Mouse (Mus musculus): ENCODE measurements around the gene Rcor2. TPM values are rescaled to one million over a fixed set of nuclear protein-coding genes. Genes with fewer than 3 reads are reported as not detected.
A peak's percentile ranks its signal among the peaks of the same experiment; 100 is the strongest.

The Rcor2 gene
- polyA plus RNA-seq, 1 experiment from 2014 or later: 9.7 TPM

- Histone ChIP-seq H3K4me2 (no peak overlapping the region), H3K27ac (no peak overlapping the region), H3K4me1 (peaks cover 23% of the 10 kb centered on the region), H3K36me3 (peaks cover 76% of the 10 kb centered on the region), H3K9me3 (no peaks in the 10 kb centered on the region), H3K27me3 (no peaks in the 10 kb centered on the region), H3K4me3 (no peak overlapping the region), H3K9ac (no peak overlapping the region)
- WGBS: 40% methylated on average over 6 of the region's 6 CpGs
- ATAC-seq (ENCODE audit: borderline replicate concordance, extremely low read depth, low FRiP score, low TSS enrichment): no peak
Measured at GRCm38 (mm10) chr19:7279114-7279513, 12.0 kb downstream of the Rcor2 start.

GRCm38 (mm10) chr19:7280557-7281330 lies 13.6 kb downstream of the Rcor2 start:
- Histone ChIP-seq H3K27me3 (no peaks in the 10 kb centered on the region), H3K4me1 (0 out of 2 replicates have a peak, but pooled peaks cover 12% of the 10 kb centered on the region), H3K4me2 (no peak overlapping the region), H3K27ac (no peak overlapping the region), H3K36me3 (peaks cover 80% of the 10 kb centered on the region), H3K9ac (no peak overlapping the region), H3K4me3 (no peak overlapping the region), H3K9me3 (no peaks in the 10 kb centered on the region)
- 84% methylated on average over 18 of the region's 18 CpGs for WGBS
- no peak for ATAC-seq (ENCODE audit: borderline replicate concordance, extremely low read depth, low FRiP score, low TSS enrichment)

GRCm38 (mm10) chr19:7286563-7287315 lies 19.6 kb downstream of the Rcor2 start:
- H3K4me2 ChIP-seq: no peak overlapping the region
- peak overlapping the region; percentile 13; the same call in 1 of the 2 replicates for H3K27ac ChIP-seq
- no peak overlapping the region for H3K4me3 ChIP-seq
- H3K9me3 ChIP-seq: no peaks in the 10 kb centered on the region
- WGBS: 68% methylated on average over 12 of the region's 12 CpGs
- ATAC-seq (ENCODE audit: borderline replicate concordance, extremely low read depth, low FRiP score, low TSS enrichment): no peak
- no peaks in the 10 kb centered on the region for H3K27me3 ChIP-seq
- H3K9ac ChIP-seq: no peak overlapping the region
- no peaks in the 10 kb centered on the region; the same call in 1 of the 2 replicates for H3K4me1 ChIP-seq
- peaks cover 60% of the 10 kb centered on the region for H3K36me3 ChIP-seq

- Histone ChIP-seq H3K9me3 (no peaks in the 10 kb centered on the region), H3K4me1 (peaks cover 9% of the 10 kb centered on the region), H3K4me2 (no peak overlapping the region), H3K4me3 (no peak overlapping the region), H3K9ac (no peak overlapping the region), H3K27ac (no peak overlapping the region), H3K36me3 (peaks cover 45% of the 10 kb centered on the region), H3K27me3 (no peaks in the 10 kb centered on the region)
- no peak for ATAC-seq (ENCODE audit: borderline replicate concordance, extremely low read depth, low FRiP score, low TSS enrichment)
- WGBS: 84% methylated on average over 3 of the region's 3 CpGs
Measured at GRCm38 (mm10) chr19:7288288-7288687, 21.2 kb downstream of the Rcor2 start.

GRCm38 (mm10) chr19:7289767-7290166 lies 22.6 kb downstream of the Rcor2 start:
- 14% methylated on average over 2 of the region's 2 CpGs for WGBS
- Histone ChIP-seq H3K27ac (no peak overlapping the region), H3K9me3 (no peaks in the 10 kb centered on the region), H3K36me3 (peaks cover 30% of the 10 kb centered on the region), H3K27me3 (no peaks in the 10 kb centered on the region), H3K4me2 (no peak overlapping the region), H3K9ac (no peak overlapping the region), H3K4me3 (no peak overlapping the region), H3K4me1 (peaks cover 24% of the 10 kb centered on the region)
- no peak for ATAC-seq (ENCODE audit: borderline replicate concordance, extremely low read depth, low FRiP score, low TSS enrichment)

GRCm38 (mm10) chr19:7291958-7292709 lies 25.0 kb downstream of the Rcor2 start:
- Histone ChIP-seq H3K9ac (no peak overlapping the region), H3K4me3 (no peak overlapping the region), H3K27ac (no peak overlapping the region), H3K4me1 (peaks cover 42% of the 10 kb centered on the region), H3K36me3 (0 out of 2 replicates have a peak, but pooled peaks cover 8% of the 10 kb centered on the region), H3K4me2 (no peak overlapping the region), H3K27me3 (no peaks in the 10 kb centered on the region), H3K9me3 (no peaks in the 10 kb centered on the region)
- no peak for ATAC-seq (ENCODE audit: borderline replicate concordance, extremely low read depth, low FRiP score, low TSS enrichment)
- 74% methylated on average over 7 of the region's 7 CpGs for WGBS

GRCm38 (mm10) chr19:7294098-7294876 lies 27.2 kb downstream of the Rcor2 start:
- Histone ChIP-seq H3K9ac (peak overlapping the region; percentile 4; the same call in 1 of the 2 replicates), H3K4me1 (peaks cover 47% of the 10 kb centered on the region), H3K27ac (peak overlapping the region; percentile 62), H3K4me3 (no peak overlapping the region), H3K4me2 (peak overlapping the region; percentile 39), H3K36me3 (0 out of 2 replicates have a peak, but pooled peaks cover 3% of the 10 kb centered on the region), H3K27me3 (no peaks in the 10 kb centered on the region), H3K9me3 (no peaks in the 10 kb centered on the region)
- no peak for ATAC-seq (ENCODE audit: borderline replicate concordance, extremely low read depth, low FRiP score, low TSS enrichment)
- WGBS: 58% methylated on average over 8 of the region's 8 CpGs

- Histone ChIP-seq H3K27me3 (no peaks in the 10 kb centered on the region), H3K4me1 (peaks cover 50% of the 10 kb centered on the region), H3K9me3 (no peaks in the 10 kb centered on the region), H3K36me3 (0 out of 2 replicates have a peak, but pooled peaks cover 3% of the 10 kb centered on the region), H3K9ac (peak overlapping the region; percentile 4; the same call in 1 of the 2 replicates), H3K27ac (peak overlapping the region; percentile 62), H3K4me3 (peak overlapping the region; percentile 20), H3K4me2 (peak overlapping the region; percentile 39)
- peak; percentile 44 for ATAC-seq (ENCODE audit: borderline replicate concordance, extremely low read depth, low FRiP score, low TSS enrichment)
- 44% methylated on average over 15 of the region's 15 CpGs for WGBS
Measured at GRCm38 (mm10) chr19:7295071-7295658, 28.0 kb downstream of the Rcor2 start.

- H3K9ac ChIP-seq: no peak overlapping the region
Measured at GRCm38 (mm10) chr19:7295959-7296358, 28.8 kb downstream of the Rcor2 start.

GRCm38 (mm10) chr19:7299052-7299451 lies 31.9 kb downstream of the Rcor2 start:
- Histone ChIP-seq H3K4me2 (no peak overlapping the region), H3K27me3 (no peaks in the 10 kb centered on the region), H3K4me1 (peaks cover 49% of the 10 kb centered on the region), H3K4me3 (no peak overlapping the region), H3K36me3 (no peaks in the 10 kb centered on the region), H3K9me3 (no peaks in the 10 kb centered on the region), H3K27ac (no peak overlapping the region), H3K9ac (no peak overlapping the region)
- ATAC-seq (ENCODE audit: borderline replicate concordance, extremely low read depth, low FRiP score, low TSS enrichment): peak; percentile 52; the same call in 1 of the 2 replicates

More at GRCm38 (mm10) chr19:7295959-7296358, 28.8 kb downstream of the Rcor2 start:
- H3K4me3 ChIP-seq: no peak overlapping the region
- H3K27me3 ChIP-seq: no peaks in the 10 kb centered on the region
- H3K36me3 ChIP-seq: no peaks in the 10 kb centered on the region
- no peaks in the 10 kb centered on the region for H3K9me3 ChIP-seq
- peaks cover 50% of the 10 kb centered on the region for H3K4me1 ChIP-seq
- H3K4me2 ChIP-seq: no peak overlapping the region
- no peak for ATAC-seq (ENCODE audit: borderline replicate concordance, extremely low read depth, low FRiP score, low TSS enrichment)
- WGBS: 59% methylated on average over 4 of the region's 4 CpGs
- peak overlapping the region; percentile 62 for H3K27ac ChIP-seq

GRCm38 (mm10) chr19:7300078-7300477 lies 33.0 kb downstream of the Rcor2 start:
- H3K9ac ChIP-seq: no peak overlapping the region
- H3K9me3 ChIP-seq: no peaks in the 10 kb centered on the region
- H3K4me1 ChIP-seq: peaks cover 43% of the 10 kb centered on the region
- no peak for ATAC-seq (ENCODE audit: borderline replicate concordance, extremely low read depth, low FRiP score, low TSS enrichment)
- 85% methylated on average over 1 of the region's 1 CpGs for WGBS
- no peak overlapping the region for H3K4me2 ChIP-seq
- H3K36me3 ChIP-seq: no peaks in the 10 kb centered on the region
- H3K27ac ChIP-seq: no peak overlapping the region
- H3K4me3 ChIP-seq: no peak overlapping the region
- H3K27me3 ChIP-seq: no peaks in the 10 kb centered on the region
